Mouse (Mus musculus) heart, postnatal 25 days (tissue): ENCODE measurements around the gene Dbx2. TPM values are rescaled to one million over a fixed set of nuclear protein-coding genes. Genes with fewer than 3 reads are reported as not detected.

ENCODE experiments used
- DNase-seq: peaks from one replicate; pipeline ENCODE4 v3.0.0; 2022; ENCODE audit warnings: low spot score
- intact Hi-C: fragments of 180-260 bp; cut with DNase I; formaldehyde crosslinking; loops from one replicate; pipeline ENCODE4 v1.15.1; 2025
- total RNA-seq, 2 experiments: library from RNA; stranded (reverse); gene quantifications; 2 replicates each; pipeline ENCODE4 v1.2.3; 2021

Gene Dbx2
- not detected for total RNA-seq

- intact Hi-C loops, result no loop called here
- no peak for DNase-seq
Observed at GRCm38 (mm10) chr15:95655860-95656259, at the start of gene Dbx2. Gene Dbx2 (minus strand): TSS chr15:95655960.

GRCm38 (mm10) chr15:95702206-95702605 is 46.4 kb upstream of the Dbx2 start:
- DNase-seq, result no peak

GRCm38 (mm10) chr15:95701573-95701972 is 45.8 kb upstream of the Dbx2 start:
- no peak for DNase-seq

More at GRCm38 (mm10) chr15:95702206-95702605, 46.4 kb upstream of the Dbx2 start:
- intact Hi-C loops, result no loop called here

GRCm38 (mm10) chr15:95699371-95699770 is 43.6 kb upstream of the Dbx2 start:
- no peak for DNase-seq

More at GRCm38 (mm10) chr15:95701573-95701972, 45.8 kb upstream of the Dbx2 start:
- intact Hi-C loops, result no loop called here

GRCm38 (mm10) chr15:95693759-95694158 is 38.0 kb upstream of the Dbx2 start:
- intact Hi-C loops, result no loop called here

More at GRCm38 (mm10) chr15:95699371-95699770, 43.6 kb upstream of the Dbx2 start:
- intact Hi-C loops, result no loop called here

GRCm38 (mm10) chr15:95691594-95691993 is 35.8 kb upstream of the Dbx2 start:
- DNase-seq, result no peak
- intact Hi-C loops, result no loop called here

More at GRCm38 (mm10) chr15:95693759-95694158, 38.0 kb upstream of the Dbx2 start:
- no peak for DNase-seq

- intact Hi-C loops, result no loop called here
- no peak for DNase-seq
Observed at GRCm38 (mm10) chr15:95691129-95691528, 35.4 kb upstream of the Dbx2 start.

GRCm38 (mm10) chr15:95682620-95683019 is 26.9 kb upstream of the Dbx2 start:
- no peak for DNase-seq
- intact Hi-C loops, result no loop called here

GRCm38 (mm10) chr15:95675645-95676044 is 19.9 kb upstream of the Dbx2 start:
- DNase-seq, result no peak
- intact Hi-C loops, result no loop called here

GRCm38 (mm10) chr15:95675176-95675575 is 19.4 kb upstream of the Dbx2 start:
- DNase-seq, result no peak
- intact Hi-C loops, result no loop called here

GRCm38 (mm10) chr15:95667209-95667608 is 11.4 kb upstream of the Dbx2 start:
- no peak for DNase-seq
- intact Hi-C loops, result no loop called here

- DNase-seq, result no peak
- intact Hi-C loops, result no loop called here
Observed at GRCm38 (mm10) chr15:95665002-95665401, 9.2 kb upstream of the Dbx2 start.

- no peak for DNase-seq
Observed at GRCm38 (mm10) chr15:95661718-95662117, 6.0 kb upstream of the Dbx2 start.

GRCm38 (mm10) chr15:95660368-95660767 is 4.6 kb upstream of the Dbx2 start:
- no peak for DNase-seq
- intact Hi-C loops, result no loop called here

More at GRCm38 (mm10) chr15:95661718-95662117, 6.0 kb upstream of the Dbx2 start:
- intact Hi-C loops, result no loop called here

- intact Hi-C loops, result no loop called here
Observed at GRCm38 (mm10) chr15:95654211-95654897, 1.4 kb downstream of the Dbx2 start.

GRCm38 (mm10) chr15:95653812-95654210 is 1.9 kb downstream of the Dbx2 start:
- no peak for DNase-seq
- intact Hi-C loops, result no loop called here

More at GRCm38 (mm10) chr15:95654211-95654897, 1.4 kb downstream of the Dbx2 start:
- DNase-seq, result no peak

- intact Hi-C loops, result no loop called here
- DNase-seq, result no peak
Observed at GRCm38 (mm10) chr15:95652898-95653707, 2.7 kb downstream of the Dbx2 start.

GRCm38 (mm10) chr15:95651824-95652223 is 3.9 kb downstream of the Dbx2 start:
- intact Hi-C loops, result no loop called here

GRCm38 (mm10) chr15:95643505-95644029 is 12.2 kb downstream of the Dbx2 start:
- intact Hi-C loops, result no loop called here

More at GRCm38 (mm10) chr15:95651824-95652223, 3.9 kb downstream of the Dbx2 start:
- DNase-seq, result no peak

GRCm38 (mm10) chr15:95640347-95640746 is 15.4 kb downstream of the Dbx2 start:
- intact Hi-C loops, result no loop called here
- DNase-seq, result no peak

More at GRCm38 (mm10) chr15:95643505-95644029, 12.2 kb downstream of the Dbx2 start:
- no peak for DNase-seq

- intact Hi-C loops, result no loop called here
- DNase-seq, result no peak
Observed at GRCm38 (mm10) chr15:95639829-95640134, 16.0 kb downstream of the Dbx2 start.
